Mouse (Mus musculus): ENCODE data around the gene Clstn1. TPM values are rescaled to one million over a fixed set of nuclear protein-coding genes. Genes with fewer than 3 reads are reported as not detected.

Gene Clstn1
- polyA plus RNA-seq, 1 experiment, result 17.2 TPM

DNA sequence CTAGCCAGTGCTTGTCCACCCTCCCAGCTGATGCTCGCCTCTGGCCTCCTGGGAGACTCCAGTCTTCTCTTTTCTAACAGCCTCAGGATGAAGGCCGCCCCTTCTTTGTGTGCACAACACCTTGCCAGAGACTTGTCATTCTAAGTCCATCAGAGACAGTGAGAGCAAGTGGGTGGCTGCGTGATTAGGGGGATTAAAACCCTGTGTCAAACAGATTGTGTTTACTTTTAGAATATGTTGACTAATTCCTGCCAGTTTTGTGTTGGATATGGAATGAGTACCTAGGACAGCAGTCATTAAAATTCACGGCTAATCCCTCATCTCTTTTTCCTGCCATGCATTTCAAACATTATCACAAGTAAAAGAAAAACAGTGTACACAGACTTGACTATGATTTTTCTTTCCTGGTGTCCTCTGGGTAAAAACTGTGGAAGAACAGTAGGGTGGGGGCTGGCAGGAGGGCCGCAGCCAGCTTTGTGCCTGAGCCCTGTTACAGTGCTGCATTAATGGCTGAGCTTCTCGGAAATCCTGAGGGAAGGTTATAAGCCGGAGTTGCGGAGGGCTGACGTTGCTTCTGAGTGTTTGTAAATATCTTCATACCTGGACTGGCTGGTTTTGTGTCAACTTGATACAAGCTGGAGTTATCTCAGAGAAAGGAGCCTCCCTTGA, 8.8 kb downstream of the Clstn1 start:
- 93% methylated on average over 9 of the region's 9 CpGs for WGBS
- no peak overlapping the region for H3K4me3 ChIP-seq (ENCODE audit: extremely low read depth, insufficient read depth, insufficient read length)
- no peak for DNase-seq (ENCODE audit: low read depth in 1 of 2, low spot score in 2 of 2)
- no peaks in the 10 kb centered on the region for H3K27me3 ChIP-seq (ENCODE audit: control insufficient read depth, insufficient read depth, low read length)
- no peaks in the 10 kb centered on the region for H3K36me3 ChIP-seq (ENCODE audit: control insufficient read depth, insufficient read depth, low read length)
- H3K27ac ChIP-seq (ENCODE audit: insufficient read depth, low read length), result no peak overlapping the region
- no peaks in the 10 kb centered on the region for H3K4me1 ChIP-seq (ENCODE audit: control insufficient read depth, insufficient read depth, insufficient read length)
- no peak for TF ChIP-seq POLR2A (IDR thresholded peaks at IDR 0.05; ENCODE audit: low read depth, low read length)
- TF ChIP-seq CTCF (IDR thresholded peaks at IDR 0.05; ENCODE audit: extremely low read depth, insufficient read depth, insufficient read length, insufficient replicate concordance), result no peak

DNA sequence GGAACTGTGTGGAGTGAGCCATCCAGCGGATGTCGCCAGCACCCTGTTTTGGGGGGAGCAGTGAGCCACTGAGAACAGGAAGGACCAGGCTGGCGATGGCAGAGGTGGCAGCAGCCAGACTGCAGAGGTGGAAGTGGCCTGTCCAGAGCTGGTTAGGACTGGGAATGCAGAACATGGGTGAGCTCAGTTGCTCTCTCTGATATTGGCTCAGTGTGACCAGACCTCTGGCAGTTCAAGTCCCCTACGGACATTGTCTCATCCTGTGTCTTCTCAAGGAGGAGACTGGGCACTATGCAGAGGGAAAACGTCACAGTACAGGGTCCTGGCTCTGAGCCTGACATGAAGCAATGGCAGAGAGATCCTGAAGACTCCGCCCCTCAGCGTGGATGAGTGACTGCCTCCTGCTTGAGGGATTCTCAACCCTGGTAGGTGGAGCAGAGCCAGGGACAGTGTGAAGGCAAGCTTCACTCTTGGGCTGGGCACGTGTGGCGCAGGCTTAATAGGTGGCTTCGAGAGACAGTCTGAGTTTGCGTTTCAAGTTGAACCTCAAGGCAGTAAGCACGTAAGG, 11.5 kb downstream of the Clstn1 start:
- H3K27me3 ChIP-seq (ENCODE audit: control insufficient read depth, insufficient read depth, low read length), result no peaks in the 10 kb centered on the region
- no peak overlapping the region for H3K27ac ChIP-seq (ENCODE audit: insufficient read depth, low read length)
- no peaks in the 10 kb centered on the region for H3K4me1 ChIP-seq (ENCODE audit: control insufficient read depth, insufficient read depth, insufficient read length)
- H3K4me3 ChIP-seq (ENCODE audit: extremely low read depth, insufficient read depth, insufficient read length), result no peak overlapping the region
- no peaks in the 10 kb centered on the region for H3K36me3 ChIP-seq (ENCODE audit: control insufficient read depth, insufficient read depth, low read length)
- no peak for DNase-seq (ENCODE audit: low read depth in 1 of 2, low spot score in 2 of 2)
- no peak for TF ChIP-seq CTCF (IDR thresholded peaks at IDR 0.05; ENCODE audit: extremely low read depth, insufficient read depth, insufficient read length, insufficient replicate concordance)
- no peak for TF ChIP-seq POLR2A (IDR thresholded peaks at IDR 0.05; ENCODE audit: low read depth, low read length)
- 73% methylated on average over 12 of the region's 12 CpGs for WGBS

DNA sequence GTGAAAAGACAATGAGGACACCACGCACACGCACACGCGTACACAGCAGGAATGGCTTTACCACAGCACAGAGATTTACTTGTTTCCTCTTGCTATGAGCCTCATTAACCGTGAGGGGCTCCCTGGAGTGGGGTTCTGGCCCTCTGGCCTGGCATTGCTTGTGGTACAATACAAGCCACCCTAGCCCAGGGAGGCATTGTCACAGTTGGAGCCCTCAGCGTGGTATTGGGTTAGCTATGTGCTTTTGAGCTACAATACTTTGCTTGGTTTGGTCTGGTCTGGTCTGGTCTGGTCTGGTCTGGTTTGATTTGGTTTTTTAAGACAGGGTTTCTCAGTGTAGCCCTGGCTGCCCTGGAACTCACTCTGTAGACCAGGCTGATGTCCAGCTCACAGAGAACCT, 13.3 kb downstream of the Clstn1 start:
- no peak overlapping the region for H3K27ac ChIP-seq (ENCODE audit: insufficient read depth, low read length)
- H3K4me1 ChIP-seq (ENCODE audit: control insufficient read depth, insufficient read depth, insufficient read length), result no peaks in the 10 kb centered on the region
- H3K27me3 ChIP-seq (ENCODE audit: control insufficient read depth, insufficient read depth, low read length), result no peaks in the 10 kb centered on the region
- 90% methylated on average over 6 of the region's 6 CpGs for WGBS
- no peak overlapping the region for H3K4me3 ChIP-seq (ENCODE audit: extremely low read depth, insufficient read depth, insufficient read length)
- no peaks in the 10 kb centered on the region for H3K36me3 ChIP-seq (ENCODE audit: control insufficient read depth, insufficient read depth, low read length)
- no peak for DNase-seq (ENCODE audit: low read depth in 1 of 2, low spot score in 2 of 2)
- no peak for TF ChIP-seq POLR2A (IDR thresholded peaks at IDR 0.05; ENCODE audit: low read depth, low read length)
- no peak for TF ChIP-seq CTCF (IDR thresholded peaks at IDR 0.05; ENCODE audit: extremely low read depth, insufficient read depth, insufficient read length, insufficient replicate concordance)

- no peak for TF ChIP-seq CTCF (IDR thresholded peaks at IDR 0.05; ENCODE audit: extremely low read depth, insufficient read depth, insufficient read length, insufficient replicate concordance)
- TF ChIP-seq POLR2A (IDR thresholded peaks at IDR 0.05; ENCODE audit: low read depth, low read length), result no peak
- Histone ChIP-seq H3K4me3 (ENCODE audit: extremely low read depth, insufficient read depth, insufficient read length) (no peak overlapping the region), H3K27me3 (ENCODE audit: control insufficient read depth, insufficient read depth, low read length) (no peaks in the 10 kb centered on the region), H3K36me3 (ENCODE audit: control insufficient read depth, insufficient read depth, low read length) (no peaks in the 10 kb centered on the region), H3K27ac (ENCODE audit: insufficient read depth, low read length) (no peak overlapping the region), H3K4me1 (ENCODE audit: control insufficient read depth, insufficient read depth, insufficient read length) (no peaks in the 10 kb centered on the region)
- WGBS, result 68% methylated on average over 4 of the region's 4 CpGs
- no peak for DNase-seq (ENCODE audit: low read depth in 1 of 2, low spot score in 2 of 2)
Measured at GRCm38 (mm10) chr4:149600130-149600529, 13.9 kb downstream of the Clstn1 start.

- Histone ChIP-seq H3K27ac (ENCODE audit: insufficient read depth, low read length) (no peak overlapping the region), H3K27me3 (ENCODE audit: control insufficient read depth, insufficient read depth, low read length) (no peaks in the 10 kb centered on the region), H3K36me3 (ENCODE audit: control insufficient read depth, insufficient read depth, low read length) (no peaks in the 10 kb centered on the region), H3K4me3 (ENCODE audit: extremely low read depth, insufficient read depth, insufficient read length) (no peak overlapping the region), H3K4me1 (ENCODE audit: control insufficient read depth, insufficient read depth, insufficient read length) (no peaks in the 10 kb centered on the region)
- WGBS, result 61% methylated on average over 4 of the region's 4 CpGs
- no peak for DNase-seq (ENCODE audit: low read depth in 1 of 2, low spot score in 2 of 2)
- TF ChIP-seq CTCF (IDR thresholded peaks at IDR 0.05; ENCODE audit: extremely low read depth, insufficient read depth, insufficient read length, insufficient replicate concordance), result no peak
- TF ChIP-seq POLR2A (IDR thresholded peaks at IDR 0.05; ENCODE audit: low read depth, low read length), result no peak
Measured at GRCm38 (mm10) chr4:149601484-149601883, 15.2 kb downstream of the Clstn1 start.

- H3K36me3 ChIP-seq (ENCODE audit: control insufficient read depth, insufficient read depth, low read length), result no peaks in the 10 kb centered on the region
- 61% methylated on average over 7 of the region's 7 CpGs for WGBS
- H3K27me3 ChIP-seq (ENCODE audit: control insufficient read depth, insufficient read depth, low read length), result no peaks in the 10 kb centered on the region
- no peak overlapping the region for H3K4me3 ChIP-seq (ENCODE audit: extremely low read depth, insufficient read depth, insufficient read length)
- no peak for DNase-seq (ENCODE audit: low read depth in 1 of 2, low spot score in 2 of 2)
- no peaks in the 10 kb centered on the region for H3K4me1 ChIP-seq (ENCODE audit: control insufficient read depth, insufficient read depth, insufficient read length)
- H3K27ac ChIP-seq (ENCODE audit: insufficient read depth, low read length), result no peak overlapping the region
- TF ChIP-seq CTCF (IDR thresholded peaks at IDR 0.05; ENCODE audit: extremely low read depth, insufficient read depth, insufficient read length, insufficient replicate concordance), result no peak
- TF ChIP-seq POLR2A (IDR thresholded peaks at IDR 0.05; ENCODE audit: low read depth, low read length), result no peak
Measured at GRCm38 (mm10) chr4:149602236-149602635, 16.0 kb downstream of the Clstn1 start.

DNA sequence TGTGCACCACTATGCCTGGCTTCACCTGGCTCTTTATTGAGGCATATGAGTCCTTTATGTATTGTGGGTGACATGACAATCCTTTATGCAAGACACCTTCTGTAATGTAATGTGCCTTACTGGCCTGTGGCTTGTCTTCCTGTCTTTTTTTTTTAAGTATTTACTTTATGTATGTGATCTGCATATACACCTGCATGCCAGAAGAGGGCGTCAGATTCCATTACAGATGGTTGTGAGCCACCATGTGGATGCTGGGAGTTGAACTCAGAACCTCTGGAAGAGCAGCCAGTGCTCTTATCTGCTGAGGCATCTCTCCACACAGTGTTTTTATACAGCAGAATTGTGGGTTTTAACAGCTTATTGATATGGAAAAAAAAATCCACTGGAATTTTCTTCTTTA, 17.6 kb downstream of the Clstn1 start:
- no peak for DNase-seq (ENCODE audit: low read depth in 1 of 2, low spot score in 2 of 2)
- Histone ChIP-seq H3K27ac (ENCODE audit: insufficient read depth, low read length) (no peak overlapping the region), H3K27me3 (ENCODE audit: control insufficient read depth, insufficient read depth, low read length) (no peaks in the 10 kb centered on the region), H3K36me3 (ENCODE audit: control insufficient read depth, insufficient read depth, low read length) (no peaks in the 10 kb centered on the region), H3K4me1 (ENCODE audit: control insufficient read depth, insufficient read depth, insufficient read length) (no peaks in the 10 kb centered on the region), H3K4me3 (ENCODE audit: extremely low read depth, insufficient read depth, insufficient read length) (no peak overlapping the region)
- TF ChIP-seq POLR2A (IDR thresholded peaks at IDR 0.05; ENCODE audit: low read depth, low read length), result no peak
- no peak for TF ChIP-seq CTCF (IDR thresholded peaks at IDR 0.05; ENCODE audit: extremely low read depth, insufficient read depth, insufficient read length, insufficient replicate concordance)
- WGBS, result 63% methylated on average over 1 of the region's 1 CpGs
